20 mouse cellular contexts compared by ENCODE assay signal in genomic region chr12:53040634-53041033, GRCm38 (mm10).
"Had no signal": no experiment of that assay in that cellular context is flagged by ENCODE, and none has a peak within 500 bp of the region (broad histone marks: within the 10 kb centered on the region; RNA-seq: fewer than 3 reads in every experiment).

No protein-coding gene starts in this region.

- H3K27ac ChIP-seq: midbrain, embryonic 10.5 days; midbrain, embryonic 12.5 days; neural tube, embryonic 13.5 days; neural tube, embryonic 15.5 days; stomach, embryonic 15.5 days; stomach, postnatal 0 days had no signal

- H3K27me3 ChIP-seq: midbrain, embryonic 12.5 days; neural tube, embryonic 13.5 days; neural tube, embryonic 15.5 days; stomach, embryonic 15.5 days had no signal

- H3K4me2 ChIP-seq: lung, embryonic 14.5 days; midbrain, embryonic 12.5 days; neural tube, embryonic 13.5 days; neural tube, embryonic 15.5 days; stomach, embryonic 15.5 days had no signal

- H3K4me1 ChIP-seq: neural tube, embryonic 13.5 days; neural tube, embryonic 15.5 days; stomach, embryonic 15.5 days had no signal

- H3K9me3 ChIP-seq: midbrain, embryonic 10.5 days; midbrain, embryonic 12.5 days; neural tube, embryonic 13.5 days; neural tube, embryonic 15.5 days; stomach, embryonic 15.5 days had no signal

- H3K36me3 ChIP-seq: midbrain, embryonic 10.5 days; midbrain, embryonic 12.5 days; neural tube, embryonic 13.5 days; neural tube, embryonic 15.5 days; stomach, embryonic 15.5 days had no signal

- H3K9ac ChIP-seq: lung, embryonic 14.5 days; midbrain, embryonic 12.5 days; neural tube, embryonic 13.5 days; neural tube, embryonic 15.5 days; stomach, embryonic 15.5 days had no signal

- H3K4me3 ChIP-seq: midbrain, embryonic 10.5 days; midbrain, embryonic 12.5 days; myocyte; neural tube, embryonic 13.5 days; neural tube, embryonic 15.5 days; stomach, embryonic 15.5 days had no signal

- ATAC-seq: midbrain, embryonic 16.5 days had no signal

- DNase-seq: lung, adult 18-20 months; lung, embryonic 14.5 days; lung, postnatal 10 days; lung, postnatal 4 days; midbrain, embryonic 14.5 days; retina, postnatal 1 day; right cerebral cortex, adult 18-20 months; right cerebral cortex, postnatal 14 days; spleen, adult 18-20 months; thymus, adult 18-20 months; thymus, postnatal 14 days; thymus, postnatal 36 days had no signal
